Comparison of ENCODE assay signal across 14 mouse cellular contexts in genomic region chr7:113140011-113140438, GRCm38 (mm10).
A peak's percentile ranks its signal among the peaks of the same experiment; 100 is the strongest.
DNase-seq lines count a peak whose midpoint lies in the region; ATAC-seq and TF ChIP-seq lines count a peak whose summit lies in the region.
"Had no signal": no experiment of that assay in that cellular context is flagged by ENCODE, and none has a peak within 500 bp of the region (broad histone marks: within the 10 kb centered on the region; RNA-seq: fewer than 3 reads in every experiment).

No protein-coding gene starts in this region.

- TF ChIP-seq RAD21 in CH12.LX (IDR thresholded peaks at IDR 0.05; ENCODE audit: low read depth, low read length), result no peak

- H3K9me3 ChIP-seq in CH12.LX (replicated peaks; ENCODE audit: low read length), result no peaks in the 10 kb centered on the region
- H3K9me3 ChIP-seq in liver, postnatal 0 days (ENCODE audit: low read length), result no peaks in the 10 kb centered on the region
- H3K9me3 ChIP-seq: embryonic facial prominence, embryonic 15.5 days; heart, embryonic 10.5 days; liver, embryonic 13.5 days had no signal

- TF ChIP-seq CTCF in heart, adult 2 months (IDR thresholded peaks at IDR 0.05), result no peak
- no peak for TF ChIP-seq CTCF in CH12.LX (conservative IDR thresholded peaks at IDR 0.05 in 1 of 2, IDR thresholded peaks at IDR 0.05 in 1 of 2; ENCODE audit: low read depth in 2 of 2, low read length in 2 of 2)
- no peak for TF ChIP-seq CTCF in left cerebral cortex, adult 2 months (IDR thresholded peaks at IDR 0.05)
- TF ChIP-seq CTCF in liver, postnatal 0 days (IDR thresholded peaks at IDR 0.05; ENCODE audit: low read depth), result no peak

- no peaks in the 10 kb centered on the region for H3K4me1 ChIP-seq in heart, adult 2 months (ENCODE audit: control insufficient read depth, insufficient read depth, low read length)
- H3K4me1 ChIP-seq in CH12.LX (ENCODE audit: control insufficient read depth in 1 of 2, insufficient read depth in 2 of 2), result peaks cover 16 to 22% of the 10 kb centered on the region in 2 experiments
- no peaks in the 10 kb centered on the region for H3K4me1 ChIP-seq in liver, postnatal 0 days (ENCODE audit: insufficient read depth)
- H3K4me1 ChIP-seq: embryonic facial prominence, embryonic 15.5 days; heart, embryonic 10.5 days; liver, embryonic 13.5 days had no signal

- H3K36me3 ChIP-seq in heart, adult 2 months (ENCODE audit: control insufficient read depth, insufficient read depth, low read length), result no peaks in the 10 kb centered on the region
- no peaks in the 10 kb centered on the region for H3K36me3 ChIP-seq in CH12.LX (replicated peaks in 1 of 2; ENCODE audit: control insufficient read depth in 1 of 2, insufficient read depth in 1 of 2, low read length in 1 of 2)
- H3K36me3 ChIP-seq in liver, postnatal 0 days (replicated peaks; ENCODE audit: insufficient read depth, low read length), result no peaks in the 10 kb centered on the region
- H3K36me3 ChIP-seq: embryonic facial prominence, embryonic 15.5 days; heart, embryonic 10.5 days; liver, embryonic 13.5 days had no signal

- H3K4me2 ChIP-seq in CH12.LX (ENCODE audit: insufficient read depth, low read depth, poor library complexity, severe bottlenecking), result no peak overlapping the region
- no peak overlapping the region for H3K4me2 ChIP-seq in liver, postnatal 0 days (ENCODE audit: low read depth, low read length)
- H3K4me2 ChIP-seq: embryonic facial prominence, embryonic 15.5 days; liver, embryonic 13.5 days had no signal

- H3K9ac ChIP-seq in heart, adult 2 months (ENCODE audit: low read depth, low read length), result no peak overlapping the region
- peak overlapping the region; percentile 39 for H3K9ac ChIP-seq in CH12.LX (ENCODE audit: insufficient read depth, low read depth)
- H3K9ac ChIP-seq in liver, postnatal 0 days (replicated peaks), result no peak overlapping the region
- H3K9ac ChIP-seq: embryonic facial prominence, embryonic 15.5 days; liver, embryonic 13.5 days had no signal

- H3K27me3 ChIP-seq in heart, adult 2 months (ENCODE audit: control insufficient read depth, insufficient read depth, low read length), result no peaks in the 10 kb centered on the region
- H3K27me3 ChIP-seq in CH12.LX (replicated peaks), result peaks cover 8% of the 10 kb centered on the region
- no peaks in the 10 kb centered on the region for H3K27me3 ChIP-seq in liver, postnatal 0 days (ENCODE audit: insufficient read depth, low read length)

- dilution Hi-C loops in CH12.LX (cut with MboI; ENCODE audit: extremely low pct_ligation_motif_present, extremely low pct_unique_long_range_greater_than_20kb, low sequenced_read_pairs), result no loop called here

- no peaks in the 10 kb centered on the region for H3K79me2 ChIP-seq in heart, adult 2 months (replicated peaks; ENCODE audit: control insufficient read depth, insufficient read depth, low read length)
- H3K79me2 ChIP-seq in CH12.LX (replicated peaks; ENCODE audit: control insufficient read depth, extremely low read depth, insufficient read depth, poor library complexity, severe bottlenecking), result no peaks in the 10 kb centered on the region

- intact Hi-C loops in heart, adult 2 months (cut with DNase I), result no loop called here
- intact Hi-C loops in left cerebral cortex, adult 2 months (cut with DNase I), result loop anchor here (10.0 kb wide), 1 partner anchor 295 kb away; no protein-coding TSS in a partner anchor

- no peak for TF ChIP-seq EP300 in heart, adult 2 months (IDR thresholded peaks at IDR 0.05; ENCODE audit: insufficient read depth, low read depth, low read length)
- TF ChIP-seq EP300 in CH12.LX (IDR thresholded peaks at IDR 0.05; ENCODE audit: low read length), result peak; percentile 29; the same call in 1 of the 2 replicates
- no peak for TF ChIP-seq EP300 in liver, postnatal 0 days (IDR thresholded peaks at IDR 0.05; ENCODE audit: low read depth)

- no peak for TF ChIP-seq POLR2A in heart, adult 2 months (IDR thresholded peaks at IDR 0.05; ENCODE audit: insufficient read depth, low read depth, low read length)
- TF ChIP-seq POLR2A in CH12.LX (IDR thresholded peaks at IDR 0.05; ENCODE audit: low read depth, low read length), result no peak

- no peak for DNase-seq in heart, adult 2 months
- no peak for DNase-seq in heart, postnatal 4 days
- DNase-seq in 3T3-L1 (ENCODE audit: low read depth, low spot score) (peak; percentile 97), CH12.LX (ENCODE audit: extremely low read depth) (no peak)
- DNase-seq in left cerebral cortex, adult 2 months (ENCODE audit: extremely low spot score in 1 of 2, low spot score in 2 of 2), result peak in 1 of 2 experiments; percentile 56
- no peak for DNase-seq in liver, postnatal 0 days
- DNase-seq: liver, embryonic 13.5 days; midbrain, embryonic 14.5 days; thymus, postnatal 36 days had no signal

- in situ Hi-C loops in CH12.LX (cut with MboI; ENCODE audit: low pct_ligation_motif_present, low pct_unique_long_range_greater_than_20kb, low sequenced_read_pairs), result loop anchor here (5.0 to 25.0 kb wide), 2 partner anchors 112 to 728 kb away; no protein-coding TSS in a partner anchor

- 59% methylated on average over 10 of the region's 10 CpGs for WGBS in heart, adult 2 months
- WGBS in liver, postnatal 0 days (ENCODE audit: insufficient replicate concordance), result 75% methylated on average over 10 of the region's 10 CpGs

- no peak overlapping the region for H3K4me3 ChIP-seq in heart, adult 2 months
- no peak overlapping the region for H3K4me3 ChIP-seq in CH12.LX (replicated peaks in 1 of 3; ENCODE audit: low read depth in 2 of 3, low read length in 2 of 3, poor library complexity in 1 of 3)
- no peak overlapping the region for H3K4me3 ChIP-seq in left cerebral cortex, adult 2 months
- H3K4me3 ChIP-seq in liver, postnatal 0 days (ENCODE audit: low read depth, low read length), result no peak overlapping the region
- H3K4me3 ChIP-seq: embryonic facial prominence, embryonic 15.5 days; heart, embryonic 10.5 days; liver, embryonic 13.5 days had no signal

- peak overlapping the region; percentile 38; the same call in 1 of the 2 replicates for H3K27ac ChIP-seq in heart, adult 2 months
- peak overlapping the region; percentile 68 for H3K27ac ChIP-seq in CH12.LX (ENCODE audit: insufficient read depth, low read depth)
- H3K27ac ChIP-seq in left cerebral cortex, adult 2 months, result peak overlapping the region; percentile 86
- no peak overlapping the region for H3K27ac ChIP-seq in liver, postnatal 0 days (ENCODE audit: low read depth)
- H3K27ac ChIP-seq: embryonic facial prominence, embryonic 15.5 days; heart, embryonic 10.5 days; kidney, postnatal 0 days; liver, embryonic 13.5 days had no signal

- no peak for ATAC-seq in granulocyte monocyte progenitor cell, adult 5-6 weeks (replicated peaks; ENCODE audit: poor library complexity, severe bottlenecking)
- no peak for ATAC-seq in liver, postnatal 0 days
- ATAC-seq: activated CD4-positive, CD25-positive, alpha-beta regulatory T cell, adult 4 months had no signal

TF ChIP-seq in CH12.LX, 34 proteins besides CTCF, POLR2A, EP300 and RAD21:
- TF ChIP-seq ETS1 (conservative IDR thresholded peaks at IDR 0.05; ENCODE audit: low read depth, low read length) (no peak), PAX5 (IDR thresholded peaks at IDR 0.05; ENCODE audit: low read length) (no peak), MXI1 (IDR thresholded peaks at IDR 0.05; ENCODE audit: low read depth, low read length) (no peak), IRF4 (IDR thresholded peaks at IDR 0.05; ENCODE audit: low read depth, low read length) (no peak), SMC3 (IDR thresholded peaks at IDR 0.05; ENCODE audit: low read depth, low read length) (no peak), MEF2A (IDR thresholded peaks at IDR 0.05; ENCODE audit: borderline replicate concordance, low read depth, low read length) (no peak), NRF1 (IDR thresholded peaks at IDR 0.05; ENCODE audit: low read depth, low read length) (no peak), RCOR1 (conservative IDR thresholded peaks at IDR 0.05; ENCODE audit: low read depth, low read length) (no peak), ZC3H11A (IDR thresholded peaks at IDR 0.05; ENCODE audit: low read depth, low read length) (no peak), ELF1 (IDR thresholded peaks at IDR 0.05; ENCODE audit: low read depth, low read length) (no peak), USF2 (conservative IDR thresholded peaks at IDR 0.05; ENCODE audit: low read depth, low read length) (no peak)
